Mouse (Mus musculus): ENCODE results near the gene Nedd9. TPM values are rescaled to one million over a fixed set of nuclear protein-coding genes. Genes with fewer than 3 reads are reported as not detected.

Gene Nedd9
- polyA plus RNA-seq, 1 experiment = 3.0 TPM

- H3K36me3 ChIP-seq (ENCODE audit: control insufficient read depth, insufficient read depth, low read length, poor library complexity, severe bottlenecking) = no peaks in the 10 kb centered on the region
- no peaks in the 10 kb centered on the region for H3K9me3 ChIP-seq (replicated peaks; ENCODE audit: control insufficient read depth, insufficient read depth, low read length, poor library complexity, severe bottlenecking)
- no peaks in the 10 kb centered on the region for H3K4me1 ChIP-seq (ENCODE audit: control insufficient read depth, insufficient read depth, low read length)
- H3K27me3 ChIP-seq (ENCODE audit: control insufficient read depth, insufficient read depth, low read length, poor library complexity, severe bottlenecking) = no peaks in the 10 kb centered on the region; the same call in 1 of the 2 replicates
- no peak overlapping the region for H3K4me3 ChIP-seq (ENCODE audit: low read depth, low read length)
- H3K9ac ChIP-seq (ENCODE audit: low read depth, poor library complexity, severe bottlenecking) = no peak overlapping the region
- H3K27ac ChIP-seq (ENCODE audit: insufficient read depth, low read length) = no peak overlapping the region
- TF ChIP-seq EP300 (IDR thresholded peaks at IDR 0.05; ENCODE audit: insufficient read depth, low read depth, low read length) (no peak), POLR2A (IDR thresholded peaks at IDR 0.05; ENCODE audit: insufficient read depth, low read length) (no peak)
These were observed 12.8 kb downstream of the Nedd9 start for GRCm38 (mm10) chr13:41474365-41474764.

- Histone ChIP-seq H3K27me3 (ENCODE audit: control insufficient read depth, insufficient read depth, low read length, poor library complexity, severe bottlenecking) (no peaks in the 10 kb centered on the region; the same call in 1 of the 2 replicates), H3K9me3 (replicated peaks; ENCODE audit: control insufficient read depth, insufficient read depth, low read length, poor library complexity, severe bottlenecking) (no peaks in the 10 kb centered on the region), H3K4me3 (ENCODE audit: low read depth, low read length) (no peak overlapping the region), H3K36me3 (ENCODE audit: control insufficient read depth, insufficient read depth, low read length, poor library complexity, severe bottlenecking) (no peaks in the 10 kb centered on the region), H3K9ac (ENCODE audit: low read depth, poor library complexity, severe bottlenecking) (no peak overlapping the region), H3K27ac (ENCODE audit: insufficient read depth, low read length) (no peak overlapping the region), H3K4me1 (ENCODE audit: control insufficient read depth, insufficient read depth, low read length) (no peaks in the 10 kb centered on the region)
- TF ChIP-seq POLR2A (IDR thresholded peaks at IDR 0.05; ENCODE audit: insufficient read depth, low read length) = no peak
- TF ChIP-seq CTCF (IDR thresholded peaks at IDR 0.05; ENCODE audit: low read depth, low read length) = no peak
- TF ChIP-seq EP300 (IDR thresholded peaks at IDR 0.05; ENCODE audit: insufficient read depth, low read depth, low read length) = no peak
These were observed 13.7 kb downstream of the Nedd9 start for GRCm38 (mm10) chr13:41473504-41473903.

GRCm38 (mm10) chr13:41472878-41473424, 14.2 kb downstream of the Nedd9 start:
- Histone ChIP-seq H3K9me3 (replicated peaks; ENCODE audit: control insufficient read depth, insufficient read depth, low read length, poor library complexity, severe bottlenecking) (no peaks in the 10 kb centered on the region), H3K27me3 (ENCODE audit: control insufficient read depth, insufficient read depth, low read length, poor library complexity, severe bottlenecking) (no peaks in the 10 kb centered on the region; the same call in 1 of the 2 replicates), H3K27ac (ENCODE audit: insufficient read depth, low read length) (no peak overlapping the region), H3K36me3 (ENCODE audit: control insufficient read depth, insufficient read depth, low read length, poor library complexity, severe bottlenecking) (no peaks in the 10 kb centered on the region), H3K4me3 (ENCODE audit: low read depth, low read length) (no peak overlapping the region), H3K4me1 (ENCODE audit: control insufficient read depth, insufficient read depth, low read length) (no peaks in the 10 kb centered on the region), H3K9ac (ENCODE audit: low read depth, poor library complexity, severe bottlenecking) (no peak overlapping the region)
- TF ChIP-seq CTCF (IDR thresholded peaks at IDR 0.05; ENCODE audit: low read depth, low read length) (no peak), EP300 (IDR thresholded peaks at IDR 0.05; ENCODE audit: insufficient read depth, low read depth, low read length) (no peak), POLR2A (IDR thresholded peaks at IDR 0.05; ENCODE audit: insufficient read depth, low read length) (no peak)

- TF ChIP-seq POLR2A (IDR thresholded peaks at IDR 0.05; ENCODE audit: insufficient read depth, low read length) (no peak), EP300 (IDR thresholded peaks at IDR 0.05; ENCODE audit: insufficient read depth, low read depth, low read length) (no peak), CTCF (IDR thresholded peaks at IDR 0.05; ENCODE audit: low read depth, low read length) (no peak)
- no peaks in the 10 kb centered on the region for H3K27me3 ChIP-seq (ENCODE audit: control insufficient read depth, insufficient read depth, low read length, poor library complexity, severe bottlenecking)
- no peaks in the 10 kb centered on the region for H3K36me3 ChIP-seq (ENCODE audit: control insufficient read depth, insufficient read depth, low read length, poor library complexity, severe bottlenecking)
- no peak overlapping the region for H3K27ac ChIP-seq (ENCODE audit: insufficient read depth, low read length)
- no peaks in the 10 kb centered on the region for H3K4me1 ChIP-seq (ENCODE audit: control insufficient read depth, insufficient read depth, low read length)
- H3K4me3 ChIP-seq (ENCODE audit: low read depth, low read length) = no peak overlapping the region
- no peak overlapping the region for H3K9ac ChIP-seq (ENCODE audit: low read depth, poor library complexity, severe bottlenecking)
- H3K9me3 ChIP-seq (replicated peaks; ENCODE audit: control insufficient read depth, insufficient read depth, low read length, poor library complexity, severe bottlenecking) = no peaks in the 10 kb centered on the region
These were observed 18.9 kb downstream of the Nedd9 start for GRCm38 (mm10) chr13:41468277-41468676.

- H3K27ac ChIP-seq (ENCODE audit: insufficient read depth, low read length) = no peak overlapping the region
- no peaks in the 10 kb centered on the region for H3K9me3 ChIP-seq (replicated peaks; ENCODE audit: control insufficient read depth, insufficient read depth, low read length, poor library complexity, severe bottlenecking)
- TF ChIP-seq EP300 (IDR thresholded peaks at IDR 0.05; ENCODE audit: insufficient read depth, low read depth, low read length) (no peak), CTCF (IDR thresholded peaks at IDR 0.05; ENCODE audit: low read depth, low read length) (no peak), POLR2A (IDR thresholded peaks at IDR 0.05; ENCODE audit: insufficient read depth, low read length) (no peak)
- no peak overlapping the region for H3K9ac ChIP-seq (ENCODE audit: low read depth, poor library complexity, severe bottlenecking)
- H3K27me3 ChIP-seq (ENCODE audit: control insufficient read depth, insufficient read depth, low read length, poor library complexity, severe bottlenecking) = no peaks in the 10 kb centered on the region
- no peaks in the 10 kb centered on the region for H3K4me1 ChIP-seq (ENCODE audit: control insufficient read depth, insufficient read depth, low read length)
- H3K36me3 ChIP-seq (ENCODE audit: control insufficient read depth, insufficient read depth, low read length, poor library complexity, severe bottlenecking) = no peaks in the 10 kb centered on the region
- no peak overlapping the region for H3K4me3 ChIP-seq (ENCODE audit: low read depth, low read length)
These were observed 20.1 kb downstream of the Nedd9 start for GRCm38 (mm10) chr13:41467036-41467435.

- H3K9ac ChIP-seq (ENCODE audit: low read depth, poor library complexity, severe bottlenecking) = no peak overlapping the region
- H3K36me3 ChIP-seq (ENCODE audit: control insufficient read depth, insufficient read depth, low read length, poor library complexity, severe bottlenecking) = no peaks in the 10 kb centered on the region
- TF ChIP-seq CTCF (IDR thresholded peaks at IDR 0.05; ENCODE audit: low read depth, low read length) (no peak), EP300 (IDR thresholded peaks at IDR 0.05; ENCODE audit: insufficient read depth, low read depth, low read length) (no peak), POLR2A (IDR thresholded peaks at IDR 0.05; ENCODE audit: insufficient read depth, low read length) (no peak)
- no peaks in the 10 kb centered on the region for H3K4me1 ChIP-seq (ENCODE audit: control insufficient read depth, insufficient read depth, low read length)
- no peaks in the 10 kb centered on the region for H3K9me3 ChIP-seq (replicated peaks; ENCODE audit: control insufficient read depth, insufficient read depth, low read length, poor library complexity, severe bottlenecking)
- no peak overlapping the region for H3K4me3 ChIP-seq (ENCODE audit: low read depth, low read length)
- H3K27me3 ChIP-seq (ENCODE audit: control insufficient read depth, insufficient read depth, low read length, poor library complexity, severe bottlenecking) = no peaks in the 10 kb centered on the region
- H3K27ac ChIP-seq (ENCODE audit: insufficient read depth, low read length) = no peak overlapping the region
These were observed 20.5 kb downstream of the Nedd9 start for GRCm38 (mm10) chr13:41466616-41467015.

Measured in ES-Bruce4 (cell line).